Mouse (Mus musculus): Measurements from ENCODE around the gene Hmg20b. TPM values are rescaled to one million over a fixed set of nuclear protein-coding genes. Genes with fewer than 3 reads are reported as not detected.

Gene Hmg20b
- polyA plus RNA-seq, 1 experiment from 2014 or later, result 72.2 TPM

- no peak overlapping the region for H3K4me3 ChIP-seq (ENCODE audit: low read depth, low read length)
- peaks cover 14% of the 10 kb centered on the region for H3K4me1 ChIP-seq (replicated peaks; ENCODE audit: control insufficient read depth, insufficient read depth)
- DNase-seq (ENCODE audit: low spot score) (no peak), ATAC-seq (ENCODE audit: low FRiP score, low TSS enrichment) (no peak)
- no peaks in the 10 kb centered on the region for H3K27me3 ChIP-seq (ENCODE audit: control insufficient read depth, insufficient read depth, low read length)
- peaks cover 44% of the 10 kb centered on the region for H3K36me3 ChIP-seq (ENCODE audit: control insufficient read depth, insufficient read depth, low read length)
- 92% methylated on average over 18 of the region's 18 CpGs for WGBS
- H3K9me3 ChIP-seq (ENCODE audit: control insufficient read depth, low read length), result no peaks in the 10 kb centered on the region
- no peak overlapping the region for H3K4me2 ChIP-seq (replicated peaks; ENCODE audit: low read depth)
- H3K9ac ChIP-seq (ENCODE audit: low read length), result no peak overlapping the region
- no peak for TF ChIP-seq CTCF (IDR thresholded peaks at IDR 0.05; ENCODE audit: low read depth)
- TF ChIP-seq EP300 (optimal IDR thresholded peaks at IDR 0.05), result no peak
- no peak overlapping the region for H3K27ac ChIP-seq (replicated peaks)
Observed at GRCm38 (mm10) chr10:81325781-81326180, 24.5 kb downstream of the Hmg20b start.

GRCm38 (mm10) chr10:81325176-81325575 is 25.1 kb downstream of the Hmg20b start:
- Histone ChIP-seq H3K27me3 (ENCODE audit: control insufficient read depth, insufficient read depth, low read length) (no peaks in the 10 kb centered on the region), H3K4me2 (replicated peaks; ENCODE audit: low read depth) (no peak overlapping the region), H3K27ac (replicated peaks) (no peak overlapping the region), H3K9ac (ENCODE audit: low read length) (no peak overlapping the region), H3K9me3 (ENCODE audit: control insufficient read depth, low read length) (no peaks in the 10 kb centered on the region), H3K36me3 (ENCODE audit: control insufficient read depth, insufficient read depth, low read length) (peaks cover 44% of the 10 kb centered on the region), H3K4me1 (replicated peaks; ENCODE audit: control insufficient read depth, insufficient read depth) (peaks cover 11% of the 10 kb centered on the region), H3K4me3 (ENCODE audit: low read depth, low read length) (no peak overlapping the region)
- TF ChIP-seq EP300 (optimal IDR thresholded peaks at IDR 0.05) (no peak), CTCF (IDR thresholded peaks at IDR 0.05; ENCODE audit: low read depth) (no peak)
- DNase-seq (ENCODE audit: low spot score) (no peak), ATAC-seq (ENCODE audit: low FRiP score, low TSS enrichment) (no peak)
- 94% methylated on average over 21 of the region's 21 CpGs for WGBS

GRCm38 (mm10) chr10:81323791-81324530 is 26.3 kb downstream of the Hmg20b start:
- no peak overlapping the region for H3K4me3 ChIP-seq (ENCODE audit: low read depth, low read length)
- H3K27ac ChIP-seq (replicated peaks), result no peak overlapping the region
- H3K27me3 ChIP-seq (ENCODE audit: control insufficient read depth, insufficient read depth, low read length), result no peaks in the 10 kb centered on the region
- 91% methylated on average over 18 of the region's 18 CpGs for WGBS
- H3K9ac ChIP-seq (ENCODE audit: low read length), result no peak overlapping the region
- peaks cover 44% of the 10 kb centered on the region for H3K36me3 ChIP-seq (ENCODE audit: control insufficient read depth, insufficient read depth, low read length)
- TF ChIP-seq EP300 (optimal IDR thresholded peaks at IDR 0.05) (no peak), CTCF (IDR thresholded peaks at IDR 0.05; ENCODE audit: low read depth) (no peak)
- no peaks in the 10 kb centered on the region for H3K9me3 ChIP-seq (ENCODE audit: control insufficient read depth, low read length)
- ATAC-seq (ENCODE audit: low FRiP score, low TSS enrichment), result no peak
- no peak for DNase-seq (ENCODE audit: low spot score)
- peaks cover 8% of the 10 kb centered on the region; the same call in 1 of the 2 replicates for H3K4me1 ChIP-seq (replicated peaks; ENCODE audit: control insufficient read depth, insufficient read depth)
- no peak overlapping the region for H3K4me2 ChIP-seq (replicated peaks; ENCODE audit: low read depth)

- no peak overlapping the region for H3K9ac ChIP-seq (ENCODE audit: low read length)
- no peak for TF ChIP-seq CTCF (IDR thresholded peaks at IDR 0.05; ENCODE audit: low read depth)
- TF ChIP-seq EP300 (optimal IDR thresholded peaks at IDR 0.05), result no peak
- no peak overlapping the region for H3K4me2 ChIP-seq (replicated peaks; ENCODE audit: low read depth)
- H3K27ac ChIP-seq (replicated peaks), result no peak overlapping the region
- DNase-seq (ENCODE audit: low spot score) (no peak), ATAC-seq (ENCODE audit: low FRiP score, low TSS enrichment) (no peak)
- H3K4me3 ChIP-seq (ENCODE audit: low read depth, low read length), result no peak overlapping the region
- peaks cover 10% of the 10 kb centered on the region; the same call in 1 of the 2 replicates for H3K4me1 ChIP-seq (replicated peaks; ENCODE audit: control insufficient read depth, insufficient read depth)
- no peaks in the 10 kb centered on the region for H3K27me3 ChIP-seq (ENCODE audit: control insufficient read depth, insufficient read depth, low read length)
- no peaks in the 10 kb centered on the region for H3K9me3 ChIP-seq (ENCODE audit: control insufficient read depth, low read length)
- WGBS, result 89% methylated on average over 23 of the region's 23 CpGs
- H3K36me3 ChIP-seq (ENCODE audit: control insufficient read depth, insufficient read depth, low read length), result peaks cover 44% of the 10 kb centered on the region
Observed at GRCm38 (mm10) chr10:81323141-81323775, 27.0 kb downstream of the Hmg20b start.

- Histone ChIP-seq H3K4me2 (replicated peaks; ENCODE audit: low read depth) (no peak overlapping the region), H3K4me1 (replicated peaks; ENCODE audit: control insufficient read depth, insufficient read depth) (peaks cover 10% of the 10 kb centered on the region; the same call in 1 of the 2 replicates), H3K27me3 (ENCODE audit: control insufficient read depth, insufficient read depth, low read length) (no peaks in the 10 kb centered on the region), H3K27ac (replicated peaks) (no peak overlapping the region), H3K36me3 (ENCODE audit: control insufficient read depth, insufficient read depth, low read length) (peaks cover 44% of the 10 kb centered on the region), H3K4me3 (ENCODE audit: low read depth, low read length) (no peak overlapping the region), H3K9ac (ENCODE audit: low read length) (no peak overlapping the region; the same call in 1 of the 2 replicates), H3K9me3 (ENCODE audit: control insufficient read depth, low read length) (no peaks in the 10 kb centered on the region)
- TF ChIP-seq EP300 (optimal IDR thresholded peaks at IDR 0.05) (no peak), CTCF (IDR thresholded peaks at IDR 0.05; ENCODE audit: low read depth) (no peak)
- ATAC-seq (ENCODE audit: low FRiP score, low TSS enrichment) (no peak), DNase-seq (ENCODE audit: low spot score) (no peak)
- WGBS, result 89% methylated on average over 27 of the region's 27 CpGs
Observed at GRCm38 (mm10) chr10:81322444-81322843, 27.8 kb downstream of the Hmg20b start.

- peak overlapping the region; percentile 92 for H3K9ac ChIP-seq (ENCODE audit: low read length)
- no peak for ATAC-seq (ENCODE audit: low FRiP score, low TSS enrichment)
- H3K9me3 ChIP-seq (ENCODE audit: control insufficient read depth, low read length), result no peaks in the 10 kb centered on the region
- peak overlapping the region; percentile 80 for H3K4me2 ChIP-seq (replicated peaks; ENCODE audit: low read depth)
- H3K4me3 ChIP-seq (ENCODE audit: low read depth, low read length), result peak overlapping the region; percentile 90
- H3K36me3 ChIP-seq (ENCODE audit: control insufficient read depth, insufficient read depth, low read length), result peaks cover 38% of the 10 kb centered on the region
- DNase-seq (ENCODE audit: low spot score), result no peak
- no peaks in the 10 kb centered on the region for H3K27me3 ChIP-seq (ENCODE audit: control insufficient read depth, insufficient read depth, low read length)
- WGBS, result 3% methylated on average over 14 of the region's 20 CpGs
- TF ChIP-seq EP300 (optimal IDR thresholded peaks at IDR 0.05) (no peak), CTCF (IDR thresholded peaks at IDR 0.05; ENCODE audit: low read depth) (no peak)
- peaks cover 13% of the 10 kb centered on the region; the same call in 1 of the 2 replicates for H3K4me1 ChIP-seq (replicated peaks; ENCODE audit: control insufficient read depth, insufficient read depth)
- H3K27ac ChIP-seq (replicated peaks), result peak overlapping the region; percentile 87
Observed at GRCm38 (mm10) chr10:81321436-81321835, 28.8 kb downstream of the Hmg20b start.
